Mouse (Mus musculus) small intestine, adult 2 months (tissue): ENCODE data around the gene Gtf2i. TPM values are rescaled to one million over a fixed set of nuclear protein-coding genes. Genes with fewer than 3 reads are reported as not detected.

ENCODE experiments used
- H3K27ac ChIP-seq: fragments of 200-500 bp; 2 replicates; pipeline ENCODE4 v1.5.1; 2012; ENCODE audit warnings: low read depth, low read length, control low read depth, inconsistent platforms; ENCODE audit not compliant: insufficient read depth
- H3K27me3 ChIP-seq: fragments of 200-500 bp; 2 replicates; pipeline ENCODE4 v1.6.1; 2012; ENCODE audit warnings: mild to moderate bottlenecking, moderate library complexity, low read length, inconsistent platforms; ENCODE audit not compliant: control insufficient read depth, insufficient read depth
- H3K36me3 ChIP-seq: fragments of 200-500 bp; 2 replicates; pipeline ENCODE4 v1.6.1; 2012; ENCODE audit warnings: mild to moderate bottlenecking, low read length, control low read depth, inconsistent platforms; ENCODE audit not compliant: control insufficient read depth, insufficient read depth
- H3K4me1 ChIP-seq: fragments of 200-500 bp; 2 replicates; pipeline ENCODE4 v1.6.1; 2012; ENCODE audit warnings: low read length, inconsistent platforms, mixed read lengths; ENCODE audit not compliant: control insufficient read depth, insufficient read depth, insufficient read length
- H3K4me3 ChIP-seq: fragments of 200-500 bp; 2 replicates; pipeline ENCODE4 v1.5.1; 2012; ENCODE audit warnings: low read depth, mild to moderate bottlenecking, control low read depth, inconsistent platforms, low read length, moderate library complexity
- CTCF ChIP-seq: fragments of 200-500 bp; IDR thresholded peaks from 2 replicates; pipeline ENCODE4 v1.5.1; 2012; ENCODE audit warnings: low read depth, mild to moderate bottlenecking, control low read depth, inconsistent platforms, low read length, moderate library complexity, mixed read lengths; ENCODE audit not compliant: insufficient replicate concordance, insufficient read length; ENCODE audit errors: extremely low read depth
- POLR2A ChIP-seq: fragments of 200-500 bp; IDR thresholded peaks from 2 replicates; pipeline ENCODE4 v1.6.1; 2012; ENCODE audit warnings: low read depth, mild to moderate bottlenecking, control low read depth, inconsistent platforms, low read length, moderate library complexity
- WGBS: fragments of 180-500 bp; shearing (Covaris S2); methylation state at CpG from one replicate; pipeline ENCODE4 v1.1.7; 2018; 5-methylcytosine and 5-hydroxymethylcytosine counted together
- polyA plus RNA-seq: library from polyadenylated mRNA; depleted of rRNA; stranded (reverse); fragments of >200 nt; gene quantifications from 2 replicates; pipeline ENCODE4 v1.2.3, GENCODE M21; 2012

Gene Gtf2i
- polyA plus RNA-seq, 1 experiment: 34.0 TPM

DNA sequence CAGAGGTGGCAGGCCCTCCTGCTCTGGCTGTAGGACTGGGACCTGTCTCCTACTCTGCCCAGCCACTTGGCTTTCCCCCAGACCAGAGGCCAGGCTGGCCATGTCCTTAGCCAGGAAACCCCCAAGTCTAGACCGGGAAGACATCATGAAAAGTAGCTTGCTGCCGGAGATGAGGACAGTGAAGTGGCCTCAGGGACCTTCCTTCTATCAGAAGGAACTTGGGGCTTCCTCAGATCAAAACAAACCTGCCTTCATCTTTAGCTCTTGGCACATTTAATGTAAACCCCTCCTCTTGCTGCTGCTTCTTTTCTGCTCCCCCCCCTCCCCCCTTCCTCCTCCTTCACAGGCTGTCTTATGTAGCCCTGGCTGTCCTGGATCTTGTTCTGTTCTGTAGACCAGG, 80.4 kb downstream of the Gtf2i start:
- TF ChIP-seq POLR2A: no peak
- Histone ChIP-seq H3K4me3 (no peak overlapping the region), H3K4me1 (peaks cover 30% of the 10 kb centered on the region), H3K27ac (peak overlapping the region; percentile 79), H3K27me3 (no peaks in the 10 kb centered on the region), H3K36me3 (peaks cover 18% of the 10 kb centered on the region)
- WGBS: 72% methylated on average over 2 of the region's 2 CpGs

DNA sequence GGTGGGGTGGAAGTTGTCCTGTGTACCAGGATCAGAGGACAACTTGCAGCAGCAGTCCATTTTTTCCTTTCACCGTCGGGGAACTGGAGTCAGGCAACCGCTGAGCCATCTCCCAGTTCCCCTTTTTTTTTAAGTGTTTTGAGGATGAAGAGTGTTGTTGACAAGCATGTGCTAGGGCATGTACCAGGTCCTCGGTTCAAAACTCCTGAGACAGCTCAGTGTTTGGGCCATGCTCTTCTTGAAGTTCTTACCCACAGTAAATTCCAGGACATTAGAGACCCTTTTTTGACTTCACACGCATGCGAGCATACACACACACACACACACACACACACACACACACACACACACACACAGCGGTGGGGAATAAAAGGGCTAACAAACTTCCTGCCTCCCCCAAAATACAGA, 81.3 kb downstream of the Gtf2i start:
- TF ChIP-seq POLR2A (no peak), CTCF (no peak)
- WGBS: 40% methylated on average over 7 of the region's 7 CpGs
- peaks cover 30% of the 10 kb centered on the region for H3K4me1 ChIP-seq
- H3K36me3 ChIP-seq: peaks cover 10% of the 10 kb centered on the region; the same call in 1 of the 2 replicates
- no peaks in the 10 kb centered on the region for H3K27me3 ChIP-seq
- no peak overlapping the region for H3K4me3 ChIP-seq
- H3K27ac ChIP-seq: peak overlapping the region; percentile 62

DNA sequence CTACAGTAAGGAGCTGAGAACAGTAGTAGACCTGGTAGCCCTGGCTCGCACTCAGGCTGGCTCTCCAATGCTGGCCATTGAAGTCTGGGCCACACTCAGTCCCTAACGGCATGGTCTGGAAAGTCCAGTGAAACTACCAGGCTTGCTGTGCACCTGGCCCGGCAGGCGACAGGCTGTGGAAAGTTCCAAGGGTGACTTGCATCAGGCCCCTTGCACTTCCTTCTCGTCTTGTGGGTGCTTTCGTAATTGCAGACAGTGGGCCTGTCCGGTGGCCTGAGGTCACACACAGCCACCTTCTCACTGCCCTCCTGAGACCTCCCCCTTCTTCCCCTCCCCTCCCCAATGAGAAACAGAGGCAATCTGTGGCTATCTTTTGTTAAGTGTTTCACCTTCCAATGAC, 82.0 kb downstream of the Gtf2i start:
- peaks cover 6% of the 10 kb centered on the region; the same call in 1 of the 2 replicates for H3K36me3 ChIP-seq
- H3K4me3 ChIP-seq: no peak overlapping the region; the same call in 1 of the 2 replicates
- no peak for TF ChIP-seq CTCF
- peak overlapping the region; percentile 68 for H3K27ac ChIP-seq
- WGBS: 3% methylated on average over 7 of the region's 7 CpGs
- H3K4me1 ChIP-seq: peaks cover 30% of the 10 kb centered on the region
- H3K27me3 ChIP-seq: no peaks in the 10 kb centered on the region

DNA sequence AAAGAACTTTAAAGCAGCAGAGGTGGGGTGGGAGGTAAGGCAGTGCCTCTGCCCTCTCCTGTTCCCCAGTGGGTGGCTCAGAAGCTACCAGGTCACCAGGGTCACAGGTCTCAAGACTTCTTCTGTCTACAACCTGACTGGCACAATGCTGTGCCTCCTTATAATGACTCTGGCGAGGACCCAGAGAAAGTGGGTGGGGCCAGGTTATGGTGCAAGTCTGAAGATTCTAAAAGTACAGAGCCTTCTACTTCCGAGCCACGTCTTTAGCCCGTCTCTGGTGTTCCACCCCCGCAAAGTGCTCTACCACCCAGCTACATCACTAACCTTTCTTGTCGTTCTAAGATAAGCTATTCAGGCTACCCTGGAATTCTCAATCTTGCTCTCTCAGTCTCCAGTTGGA, 82.4 kb downstream of the Gtf2i start:
- Histone ChIP-seq H3K4me1 (peaks cover 27% of the 10 kb centered on the region), H3K27me3 (no peaks in the 10 kb centered on the region), H3K27ac (peak overlapping the region; percentile 68), H3K36me3 (peaks cover 1% of the 10 kb centered on the region; the same call in 1 of the 2 replicates), H3K4me3 (no peak overlapping the region)
- WGBS: 18% methylated on average over 6 of the region's 6 CpGs
- no peak for TF ChIP-seq POLR2A

DNA sequence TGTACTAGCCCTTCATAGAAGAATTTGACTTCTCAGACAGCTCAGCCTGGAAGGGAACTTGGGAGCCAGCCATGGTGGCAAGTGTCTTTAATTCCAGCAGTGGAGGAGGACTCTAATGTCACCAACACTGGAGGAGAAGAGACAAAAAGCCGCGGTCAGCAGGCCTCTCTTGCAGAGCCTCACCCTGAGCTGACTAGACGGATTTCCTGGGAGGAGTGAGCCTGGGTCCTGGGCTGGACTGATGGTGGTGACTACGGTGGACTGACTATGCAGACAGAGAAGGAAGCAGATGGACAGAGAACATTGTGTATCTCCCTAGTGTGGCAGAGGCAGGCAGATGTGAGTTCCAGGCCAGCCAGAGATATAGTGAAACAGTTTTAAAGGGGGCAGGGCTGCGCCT, 83.2 kb downstream of the Gtf2i start:
- H3K4me1 ChIP-seq: peaks cover 25% of the 10 kb centered on the region
- TF ChIP-seq POLR2A (peak; percentile 11; the same call in 1 of the 2 replicates), CTCF (no peak)
- H3K27me3 ChIP-seq: no peaks in the 10 kb centered on the region
- H3K4me3 ChIP-seq: no peak overlapping the region
- WGBS: 69% methylated on average over 5 of the region's 5 CpGs
- H3K36me3 ChIP-seq: no peaks in the 10 kb centered on the region
- H3K27ac ChIP-seq: peak overlapping the region; percentile 56

DNA sequence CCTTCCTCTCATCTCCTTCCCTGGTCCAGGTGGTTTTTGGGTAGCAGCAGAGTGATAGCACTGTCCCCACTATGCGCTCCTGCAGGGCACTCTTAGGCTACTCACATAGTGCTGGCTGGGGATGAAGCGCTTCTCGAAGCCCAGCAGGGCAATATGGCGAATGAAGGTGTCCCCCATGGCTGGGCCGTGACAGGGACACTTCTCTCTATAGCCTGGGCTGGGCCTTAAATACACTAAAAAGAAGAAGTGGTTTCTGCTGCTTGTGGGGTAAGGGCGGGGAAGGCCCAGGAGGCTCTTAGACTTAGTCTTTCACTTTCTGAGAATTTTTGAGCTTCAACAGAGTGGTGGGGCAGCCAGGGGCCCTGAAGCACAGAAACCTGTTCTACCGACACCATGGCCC, 85.2 kb downstream of the Gtf2i start, which contains the start of gene Ncf1:
Gene Ncf1 (minus strand): TSS at position 235 of the 400 bp plus-strand sequence.
- Histone ChIP-seq H3K4me1 (peaks cover 14% of the 10 kb centered on the region), H3K36me3 (no peaks in the 10 kb centered on the region), H3K27ac (peak within 1 kb of the TSS; percentile 67), H3K4me3 (peak within 1 kb of the TSS; percentile 40), H3K27me3 (no peaks in the 10 kb centered on the region)
- WGBS: 82% methylated on average over 7 of the region's 7 CpGs
- no peak for TF ChIP-seq POLR2A
- TF ChIP-seq CTCF: no peak

DNA sequence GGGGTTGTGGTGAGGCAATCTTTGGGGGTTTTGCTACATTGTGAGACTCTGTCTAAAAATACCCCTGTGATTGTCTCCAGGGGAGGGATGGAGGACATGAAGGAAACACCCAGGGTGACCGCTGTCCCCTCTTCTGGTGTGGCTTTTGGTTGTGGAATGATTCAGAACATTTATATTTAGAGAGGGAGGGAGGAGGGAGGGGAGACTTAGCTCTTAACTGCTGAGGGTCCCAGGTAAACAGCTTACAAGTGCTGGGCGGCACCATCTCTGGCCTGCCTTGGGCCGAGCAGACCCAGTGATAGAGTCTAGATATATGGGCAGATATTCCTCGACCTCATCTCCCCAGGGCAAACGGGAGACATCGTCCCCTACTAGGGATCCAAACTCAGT, 86.3 kb downstream of the Gtf2i start:
- Histone ChIP-seq H3K4me3 (peak overlapping the region; percentile 40), H3K36me3 (no peaks in the 10 kb centered on the region), H3K27me3 (no peaks in the 10 kb centered on the region), H3K4me1 (peaks cover 9% of the 10 kb centered on the region), H3K27ac (peak overlapping the region; percentile 30)
- TF ChIP-seq POLR2A: no peak
- TF ChIP-seq CTCF: no peak
- WGBS: 66% methylated on average over 6 of the region's 6 CpGs
